ENCODE assay signal across 8 mouse cellular contexts in genomic region chr9:62121551-62122447, GRCm38 (mm10). TPM values are rescaled to one million over a fixed set of nuclear protein-coding genes. Genes with fewer than 3 reads are reported as not detected.
A peak's percentile ranks its signal among the peaks of the same experiment; 100 is the strongest.
DNase-seq lines count a peak whose midpoint lies in the region; TF ChIP-seq lines count a peak whose summit lies in the region.

No protein-coding gene starts in this region.

- WGBS in liver, adult 2 months = under 1% methylated on average over 59 of the region's 59 CpGs

- peaks cover 3% of the 10 kb centered on the region; the same call in 1 of the 2 replicates for H3K79me2 ChIP-seq in liver, adult 2 months (ENCODE audit: control insufficient read depth, insufficient read depth, low read length)

- TF ChIP-seq CTCF in liver, adult 2 months (IDR thresholded peaks at IDR 0.05; ENCODE audit: low read depth, low read length) = peak; percentile 28; the same call in 1 of the 2 replicates

- peaks cover 4% of the 10 kb centered on the region; the same call in 1 of the 2 replicates for H3K4me1 ChIP-seq in liver, adult 2 months (ENCODE audit: control insufficient read depth, insufficient read depth, low read length)

- no peaks in the 10 kb centered on the region for H3K36me3 ChIP-seq in liver, adult 2 months (ENCODE audit: control insufficient read depth, insufficient read depth, low read length)

- H3K27me3 ChIP-seq in liver, adult 2 months (ENCODE audit: control insufficient read depth, insufficient read depth, low read length) = no peaks in the 10 kb centered on the region

- TF ChIP-seq POLR2A in liver, adult 2 months (IDR thresholded peaks at IDR 0.05; ENCODE audit: extremely low read depth, insufficient read depth, low read length) = no peak

- peak; percentile 82 for DNase-seq in A20 (ENCODE audit: low read depth, low spot score)
- peak; percentile 25 for DNase-seq in adipocyte (ENCODE audit: low spot score)
- peak; percentile 39 for DNase-seq in embryo, embryonic 9.5 days (ENCODE audit: extremely low spot score)
- peak; percentile 38 to 39 for DNase-seq in heart, adult 9 months (ENCODE audit: low spot score in 2 of 2)
- peak; percentile 33 for DNase-seq in kidney, adult 9 months
- DNase-seq in liver, adult 2 months (ENCODE audit: extremely low read depth, low read depth, low spot score) = peak; percentile 25
- peak; percentile 61 for DNase-seq in naive thymus-derived CD4-positive, alpha-beta T cell, adult 2 months (ENCODE audit: low read depth)
- peak; percentile 31 to 59 for DNase-seq in thymus, adult 18-20 months

- peak overlapping the region; percentile 72 for H3K4me3 ChIP-seq in liver, adult 2 months (ENCODE audit: insufficient read depth, low read depth, low read length)

- peak overlapping the region; percentile 90 for H3K9ac ChIP-seq in liver, adult 2 months (ENCODE audit: low read depth, low read length)

- peak overlapping the region; percentile 37 for H3K27ac ChIP-seq in liver, adult 2 months (replicated peaks; ENCODE audit: insufficient read depth, low read depth, low read length)

RNA-seq across cellular contexts. Expression of gene Glce, which starts 0.7 kb away (rescaled TPM):
- 18.3 and 24.3 TPM in 2 replicates for total RNA-seq in liver, adult 2 months (2014; rRNA removed)
- polyA plus RNA-seq in liver, adult 2 months (2012; rRNA removed) = 3.0 and 4.6 TPM in 2 replicates

Comparison
In these comparisons a context has a peak if more than half of its experiments do, and no peak if none do; other contexts are left out.
1. Peak in every context shown above with its lines: DNase-seq, H3K4me3 ChIP-seq and H3K27ac ChIP-seq.
2. DNase-seq: peak in every context shown above with its lines; median percentile 82 in A20; 61 in naive thymus-derived CD4-positive, alpha-beta T cell, adult 2 months; 45 in thymus, adult 18-20 months; 39 in embryo, embryonic 9.5 days; 38 in heart, adult 9 months; 33 in kidney, adult 9 months; 25 in adipocyte; 25 in liver, adult 2 months.